Comparison of ENCODE assay signal across 22 mouse cellular contexts in the genomic region with DNA sequence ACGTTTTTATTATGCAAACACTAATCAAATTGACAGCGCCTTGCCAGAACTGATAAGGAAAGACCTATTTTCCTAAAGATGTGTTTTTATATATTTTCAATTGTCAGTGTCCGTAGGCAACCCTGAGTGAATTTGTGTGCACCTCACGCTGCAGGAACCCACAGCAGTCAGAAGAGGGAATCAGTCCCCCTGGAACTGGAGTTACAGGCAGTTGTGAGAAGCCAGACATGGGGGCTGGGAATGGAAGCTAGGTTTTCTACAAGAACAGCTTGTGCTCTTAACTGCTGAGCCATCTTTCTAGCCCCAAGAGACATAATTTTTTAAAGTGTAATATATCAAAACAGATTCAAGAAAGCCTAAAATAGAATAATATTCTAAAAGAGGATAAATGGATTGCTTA.
DNase-seq lines count a peak whose midpoint lies in the region; ATAC-seq and TF ChIP-seq lines count a peak whose summit lies in the region.
"Had no signal": no experiment of that assay in that cellular context is flagged by ENCODE, and none has a peak within 500 bp of the region (broad histone marks: within the 10 kb centered on the region; RNA-seq: fewer than 3 reads in every experiment).

No protein-coding gene starts in this region.

- H3K9ac ChIP-seq in forebrain, postnatal 0 days = no peak overlapping the region
- H3K9ac ChIP-seq in forebrain, embryonic 16.5 days (replicated peaks; ENCODE audit: low read depth, low read length) = no peak overlapping the region
- H3K9ac ChIP-seq: forebrain, embryonic 13.5 days; kidney, embryonic 15.5 days; liver, embryonic 13.5 days had no signal

- H3K9me3 ChIP-seq in forebrain, postnatal 0 days (ENCODE audit: low read length) = no peaks in the 10 kb centered on the region
- no peaks in the 10 kb centered on the region for H3K9me3 ChIP-seq in forebrain, embryonic 16.5 days (ENCODE audit: control insufficient read depth, low read length)
- H3K9me3 ChIP-seq: forebrain, embryonic 13.5 days; heart, embryonic 10.5 days; hindbrain, embryonic 10.5 days; kidney, embryonic 15.5 days; liver, embryonic 13.5 days had no signal

- peak; percentile 27; the same call in 1 of the 2 replicates for TF ChIP-seq CTCF in forebrain, postnatal 0 days (IDR thresholded peaks at IDR 0.05; ENCODE audit: low read depth)

- intact Hi-C loops in heart, postnatal 10 days (cut with DNase I) = no loop called here

- no peaks in the 10 kb centered on the region for H3K4me1 ChIP-seq in forebrain, postnatal 0 days (ENCODE audit: insufficient read depth)
- no peaks in the 10 kb centered on the region for H3K4me1 ChIP-seq in forebrain, embryonic 16.5 days (replicated peaks; ENCODE audit: control insufficient read depth, insufficient read depth, low read length)
- H3K4me1 ChIP-seq: forebrain, embryonic 13.5 days; hindbrain, embryonic 10.5 days; liver, embryonic 13.5 days had no signal

- ATAC-seq in forebrain, postnatal 0 days = no peak; the same call in 1 of the 2 replicates
- ATAC-seq in forebrain, embryonic 16.5 days = no peak
- ATAC-seq: CD4-positive, CD25-positive, alpha-beta regulatory T cell, adult 4 months; forebrain, embryonic 13.5 days; intestine, postnatal 0 days had no signal

- peak; percentile 25 for DNase-seq in forebrain, postnatal 0 days
- peak; percentile 10 for DNase-seq in heart, adult 8-10 months (ENCODE audit: low spot score)
- no peak for DNase-seq in heart, postnatal 10 days
- DNase-seq in right cerebral cortex, adult 18-20 months = peak; percentile 10
- DNase-seq in right cerebral cortex, postnatal 14 days = no peak
- DNase-seq in telencephalon, adult 2 months (ENCODE audit: low read depth, low spot score) = peak; percentile 15
- no peak for DNase-seq in embryo, embryonic 11 days
- DNase-seq: adrenal gland, postnatal 36 days; cerebellum, adult 18-20 months; cerebellum, postnatal 14 days; kidney, postnatal 4 days; liver, embryonic 13.5 days; lung, adult 2 months; lung, postnatal 14 days had no signal

- 67% methylated on average over 4 of the region's 4 CpGs for WGBS in forebrain, postnatal 0 days
- 73% methylated on average over 4 of the region's 4 CpGs for WGBS in forebrain, embryonic 16.5 days

- no peaks in the 10 kb centered on the region for H3K36me3 ChIP-seq in forebrain, postnatal 0 days (ENCODE audit: insufficient read depth)
- no peaks in the 10 kb centered on the region for H3K36me3 ChIP-seq in forebrain, embryonic 16.5 days (ENCODE audit: control insufficient read depth, insufficient read depth)
- H3K36me3 ChIP-seq: heart, embryonic 10.5 days; hindbrain, embryonic 10.5 days; kidney, embryonic 15.5 days; liver, embryonic 13.5 days had no signal

- H3K27me3 ChIP-seq in forebrain, postnatal 0 days (ENCODE audit: insufficient read depth, low read length) = no peaks in the 10 kb centered on the region
- H3K27me3 ChIP-seq in forebrain, embryonic 16.5 days (replicated peaks; ENCODE audit: control insufficient read depth, insufficient read depth, low read length) = no peaks in the 10 kb centered on the region
- H3K27me3 ChIP-seq: forebrain, embryonic 13.5 days; kidney, embryonic 15.5 days; liver, embryonic 13.5 days had no signal

- no peak overlapping the region for H3K4me2 ChIP-seq in forebrain, postnatal 0 days (ENCODE audit: low read depth)
- H3K4me2 ChIP-seq in forebrain, embryonic 16.5 days (ENCODE audit: low read length) = no peak overlapping the region
- H3K4me2 ChIP-seq: forebrain, embryonic 13.5 days; kidney, embryonic 15.5 days; liver, embryonic 13.5 days; midbrain, embryonic 11.5 days had no signal

- H3K27ac ChIP-seq in forebrain, postnatal 0 days (ENCODE audit: low read depth, low read length) = no peak overlapping the region
- H3K27ac ChIP-seq in forebrain, embryonic 16.5 days (ENCODE audit: low read length) = no peak overlapping the region
- H3K27ac ChIP-seq: forebrain, embryonic 13.5 days; heart, embryonic 10.5 days; hindbrain, embryonic 10.5 days; kidney, embryonic 15.5 days; liver, embryonic 13.5 days had no signal

- no peak overlapping the region for H3K4me3 ChIP-seq in forebrain, postnatal 0 days (ENCODE audit: low read depth, low read length)
- H3K4me3 ChIP-seq in forebrain, embryonic 16.5 days (replicated peaks; ENCODE audit: low read length) = no peak overlapping the region
- H3K4me3 ChIP-seq: forebrain, embryonic 13.5 days; heart, embryonic 10.5 days; hindbrain, embryonic 10.5 days; kidney, embryonic 15.5 days; liver, embryonic 13.5 days had no signal

Comparison
In these comparisons a context has a peak if more than half of its experiments do, and no peak if none do; other contexts are left out.
1. DNase-seq: peak in forebrain, postnatal 0 days (single experiment), heart, adult 8-10 months (single experiment), right cerebral cortex, adult 18-20 months (single experiment) and telencephalon, adult 2 months (single experiment); none in heart, postnatal 10 days (0 of 2), right cerebral cortex, postnatal 14 days (single experiment) and embryo, embryonic 11 days (single experiment).